Comparison of ENCODE assay signal across 20 mouse cellular contexts in genomic region chr9:77360654-77361053, GRCm38 (mm10). TPM values are rescaled to one million over a fixed set of nuclear protein-coding genes. Genes with fewer than 3 reads are reported as not detected.
DNase-seq lines count a peak whose midpoint lies in the region; ATAC-seq and TF ChIP-seq lines count a peak whose summit lies in the region.
"Had no signal": no experiment of that assay in that cellular context is flagged by ENCODE, and none has a peak within 500 bp of the region (broad histone marks: within the 10 kb centered on the region; RNA-seq: fewer than 3 reads in every experiment).

No protein-coding gene starts in this region.

- dilution Hi-C loops in CH12.LX (cut with MboI; ENCODE audit: extremely low pct_ligation_motif_present, extremely low pct_unique_long_range_greater_than_20kb, low sequenced_read_pairs), result no loop called here

- TF ChIP-seq CTCF in CH12.LX (conservative IDR thresholded peaks at IDR 0.05 in 1 of 2, IDR thresholded peaks at IDR 0.05 in 1 of 2; ENCODE audit: low read depth in 2 of 2, low read length in 2 of 2), result no peak

- ATAC-seq in kidney, embryonic 15.5 days (replicated peaks; ENCODE audit: low FRiP score), result no peak
- ATAC-seq: CD4-positive, CD25-positive, alpha-beta regulatory T cell, adult 4 months; forebrain, embryonic 13.5 days; forebrain, embryonic 15.5 days; forebrain, postnatal 0 days had no signal

- in situ Hi-C loops in CH12.LX (cut with MboI; ENCODE audit: low pct_ligation_motif_present, low pct_unique_long_range_greater_than_20kb, low sequenced_read_pairs), result loop anchor here (25.0 kb wide), 1 partner anchor 648 kb away; no protein-coding TSS in a partner anchor

- no peak for TF ChIP-seq EP300 in CH12.LX (IDR thresholded peaks at IDR 0.05; ENCODE audit: low read length)

- H3K27me3 ChIP-seq in CH12.LX (replicated peaks), result no peaks in the 10 kb centered on the region
- no peaks in the 10 kb centered on the region for H3K27me3 ChIP-seq in splenic B cell, adult 2 months (ENCODE audit: control insufficient read depth, insufficient read depth, low read length, poor library complexity, severe bottlenecking)
- no peaks in the 10 kb centered on the region for H3K27me3 ChIP-seq in kidney, embryonic 15.5 days
- H3K27me3 ChIP-seq: embryonic facial prominence, embryonic 12.5 days; forebrain, embryonic 13.5 days; forebrain, embryonic 15.5 days had no signal

- no peaks in the 10 kb centered on the region for H3K36me3 ChIP-seq in CH12.LX (replicated peaks in 1 of 2; ENCODE audit: control insufficient read depth in 1 of 2, insufficient read depth in 1 of 2, low read length in 1 of 2)
- H3K36me3 ChIP-seq in splenic B cell, adult 2 months (ENCODE audit: control insufficient read depth, insufficient read depth, low read length, poor library complexity, severe bottlenecking), result no peaks in the 10 kb centered on the region
- no peaks in the 10 kb centered on the region for H3K36me3 ChIP-seq in kidney, embryonic 15.5 days
- H3K36me3 ChIP-seq: embryonic facial prominence, embryonic 10.5 days; embryonic facial prominence, embryonic 12.5 days; forebrain, embryonic 15.5 days had no signal

- H3K4me2 ChIP-seq in CH12.LX (ENCODE audit: insufficient read depth, low read depth, poor library complexity, severe bottlenecking), result peak overlapping the region; percentile 96
- H3K4me2 ChIP-seq in kidney, embryonic 15.5 days, result no peak overlapping the region
- H3K4me2 ChIP-seq: embryonic facial prominence, embryonic 12.5 days; forebrain, embryonic 13.5 days; forebrain, embryonic 15.5 days had no signal

- no peak overlapping the region for H3K27ac ChIP-seq in CH12.LX (ENCODE audit: insufficient read depth, low read depth)
- H3K27ac ChIP-seq in kidney, embryonic 15.5 days, result no peak overlapping the region
- H3K27ac ChIP-seq: embryonic facial prominence, embryonic 10.5 days; embryonic facial prominence, embryonic 12.5 days; forebrain, embryonic 13.5 days; forebrain, embryonic 15.5 days had no signal

- H3K4me3 ChIP-seq in CH12.LX (replicated peaks in 1 of 3; ENCODE audit: low read depth in 2 of 3, low read length in 2 of 3, poor library complexity in 1 of 3), result no peak overlapping the region
- no peak overlapping the region for H3K4me3 ChIP-seq in kidney, embryonic 15.5 days (replicated peaks)
- H3K4me3 ChIP-seq: embryonic facial prominence, embryonic 10.5 days; embryonic facial prominence, embryonic 12.5 days; forebrain, embryonic 13.5 days; forebrain, embryonic 15.5 days had no signal

- TF ChIP-seq RAD21 in CH12.LX (IDR thresholded peaks at IDR 0.05; ENCODE audit: low read depth, low read length), result no peak

- no peak overlapping the region for H3K9ac ChIP-seq in CH12.LX (ENCODE audit: insufficient read depth, low read depth)
- H3K9ac ChIP-seq in kidney, embryonic 15.5 days, result no peak overlapping the region
- H3K9ac ChIP-seq: embryonic facial prominence, embryonic 12.5 days; forebrain, embryonic 13.5 days; forebrain, embryonic 15.5 days; forebrain, postnatal 0 days had no signal

- no peaks in the 10 kb centered on the region for H3K79me2 ChIP-seq in CH12.LX (replicated peaks; ENCODE audit: control insufficient read depth, extremely low read depth, insufficient read depth, poor library complexity, severe bottlenecking)

- peaks cover 8 to 15% of the 10 kb centered on the region in 2 experiments; a peak in 3 of 4 replicates for H3K4me1 ChIP-seq in CH12.LX (ENCODE audit: control insufficient read depth in 1 of 2, insufficient read depth in 2 of 2)
- H3K4me1 ChIP-seq in kidney, embryonic 15.5 days, result no peaks in the 10 kb centered on the region
- H3K4me1 ChIP-seq: embryonic facial prominence, embryonic 12.5 days; forebrain, embryonic 13.5 days; forebrain, embryonic 15.5 days had no signal

- no peak for TF ChIP-seq POLR2A in CH12.LX (IDR thresholded peaks at IDR 0.05; ENCODE audit: low read depth, low read length)

- DNase-seq in spleen, postnatal 36 days (ENCODE audit: low spot score in 2 of 2), result peak; percentile 11 to 12
- DNase-seq in spleen, adult 18-20 months, result no peak
- peak; percentile 25 for DNase-seq in CH12.LX (ENCODE audit: extremely low read depth)
- peak; percentile 81 for DNase-seq in splenic B cell, adult 2 months (ENCODE audit: low read depth, low spot score)
- DNase-seq in left cerebral cortex, adult 8-10 months (ENCODE audit: low spot score in 2 of 2), result no peak
- DNase-seq: adrenal gland, adult 2 months; adrenal gland, postnatal 14 days; adrenal gland, postnatal 36 days; cerebellum, adult 11-12 months; cerebellum, adult 2 months; cerebellum, adult 9-10 months; cerebellum, postnatal 25 days; forebrain, postnatal 0 days had no signal

- H3K9me3 ChIP-seq in CH12.LX (replicated peaks; ENCODE audit: low read length), result no peaks in the 10 kb centered on the region
- H3K9me3 ChIP-seq in kidney, embryonic 15.5 days (replicated peaks), result no peaks in the 10 kb centered on the region
- H3K9me3 ChIP-seq: embryonic facial prominence, embryonic 10.5 days; embryonic facial prominence, embryonic 12.5 days; forebrain, embryonic 13.5 days; forebrain, embryonic 15.5 days had no signal

- WGBS in kidney, embryonic 15.5 days, result 76% methylated on average over 8 of the region's 8 CpGs

TF ChIP-seq in CH12.LX, 34 proteins besides CTCF, POLR2A, EP300 and RAD21:
- no peak for TF ChIP-seq MXI1 (IDR thresholded peaks at IDR 0.05; ENCODE audit: low read depth, low read length)
- TF ChIP-seq ZNF384 (IDR thresholded peaks at IDR 0.05; ENCODE audit: low read depth, low read length), result 0 out of 2 replicates have a peak, but pooled peaks have one; percentile 8
- no peak for TF ChIP-seq USF1 (IDR thresholded peaks at IDR 0.05; ENCODE audit: low read depth, low read length)
- peak; percentile 45; the same call in 1 of the 2 replicates for TF ChIP-seq ELF1 (IDR thresholded peaks at IDR 0.05; ENCODE audit: low read depth, low read length)

RNA-seq across cellular contexts. Expression of gene Mlip, which starts 7.9 kb away (rescaled TPM):
- total RNA-seq in CH12.LX (2012; rRNA removed) (not detected in 2 replicates), CH12.LX (2014; rRNA removed) (not detected in 2 replicates)
- polyA plus RNA-seq in CH12.LX (2012; ENCODE audit: insufficient read length, low read depth), result not detected in 2 replicates
- 100 to 1,000 TPM; 113 to 133 (median 118) TPM for total RNA-seq in left cerebral cortex, adult 8-10 months (2022)
- polyA plus RNA-seq in kidney, embryonic 15.5 days (2015; fragmentation: Nextera tagmentation; extraction: Ambion mirVana), result 0.31 and 1.1 TPM in 2 replicates
- total RNA-seq: ES-E14 had no signal
- polyA plus RNA-seq: adrenal gland, adult 2 months had no signal

Comparison
In these comparisons a context has a peak if more than half of its experiments do, and no peak if none do; other contexts are left out.
1. DNase-seq: peak in spleen, postnatal 36 days (2 of 2), CH12.LX (single experiment) and splenic B cell, adult 2 months (single experiment); none in spleen, adult 18-20 months (0 of 2) and left cerebral cortex, adult 8-10 months (0 of 2).
2. RNA of gene Mlip, which starts 7.9 kb away (total RNA-seq): 113 to 133 TPM in left cerebral cortex, adult 8-10 months; not detected in CH12.LX; every median in the first group is over 100 times any median in the second.